Mouse (Mus musculus) gonadal fat pad, adult 2 months (tissue): ENCODE measurements around the gene Aoc2. TPM values are rescaled to one million over a fixed set of nuclear protein-coding genes. Genes with fewer than 3 reads are reported as not detected.
"Not testable (repeated sequence)": the region's sequence is repeated elsewhere in the genome, so short reads cannot be mapped to it uniquely, and the experiment has no call there.

Experiments
- DNase-seq: peaks from one replicate; pipeline ENCODE4 v3.0.0-alpha.2; 2012; ENCODE audit warnings: low read depth
- polyA plus RNA-seq: library from polyadenylated mRNA; depleted of rRNA; stranded (reverse); fragments of >200 nt; gene quantifications from 2 replicates; pipeline ENCODE4 v1.2.3, GENCODE M21; 2012; rRNA removed

The Aoc2 gene
- polyA plus RNA-seq, 1 experiment: 3.6 TPM

DNA sequence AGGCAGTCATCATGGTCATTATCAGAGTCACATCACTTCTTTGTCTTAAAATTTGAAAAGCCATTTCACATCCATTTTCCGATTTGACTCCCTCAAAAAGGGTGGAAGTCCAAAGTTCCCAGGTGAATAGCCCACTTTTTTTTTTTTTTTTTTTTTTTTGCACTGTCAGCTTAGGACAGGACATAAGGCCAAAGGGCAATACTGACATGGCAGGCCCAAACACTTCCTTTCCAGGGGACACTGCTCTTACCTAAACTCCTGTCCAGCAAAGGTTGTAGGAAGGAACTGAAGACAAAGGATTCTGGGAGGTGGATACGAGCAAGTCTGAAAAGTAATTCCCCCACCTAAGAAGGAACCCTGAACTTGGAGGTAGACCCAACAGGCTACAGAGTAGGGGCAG, 31.1 kb downstream of the Aoc2 start:
- no peak for DNase-seq

DNA sequence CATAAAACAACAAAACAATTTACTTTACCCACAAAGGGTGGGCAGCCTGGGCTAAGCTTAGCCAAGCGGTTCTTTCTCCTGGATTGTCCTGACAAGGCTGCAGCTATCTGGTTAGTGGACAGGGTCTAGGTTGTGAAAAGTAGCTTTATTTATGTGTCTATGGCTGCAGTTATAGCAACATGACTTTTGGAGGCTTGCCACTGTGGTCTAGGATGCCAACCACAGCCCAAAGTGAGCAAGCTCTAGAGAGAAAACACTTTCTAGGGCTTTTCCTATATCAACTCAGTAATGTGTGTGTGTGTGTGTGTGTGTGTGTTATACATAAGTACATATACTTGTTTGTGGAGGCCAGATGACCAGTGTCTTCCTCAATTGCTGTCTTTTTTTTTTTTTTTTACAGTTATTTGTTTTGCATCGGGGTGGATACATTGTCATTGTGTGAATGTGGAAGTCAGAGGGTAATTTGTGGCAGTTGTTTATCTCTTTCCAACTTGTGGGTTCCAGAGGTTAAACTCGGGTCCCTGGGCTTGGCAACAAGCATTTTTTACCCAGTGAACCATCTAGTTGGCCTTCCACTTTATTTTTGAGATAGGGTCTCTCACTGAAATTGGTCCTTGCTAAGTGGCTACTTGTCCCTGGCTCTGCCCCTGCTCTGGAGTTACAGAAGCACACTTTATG, 32.8 kb downstream of the Aoc2 start:
- DNase-seq: no peak

DNA sequence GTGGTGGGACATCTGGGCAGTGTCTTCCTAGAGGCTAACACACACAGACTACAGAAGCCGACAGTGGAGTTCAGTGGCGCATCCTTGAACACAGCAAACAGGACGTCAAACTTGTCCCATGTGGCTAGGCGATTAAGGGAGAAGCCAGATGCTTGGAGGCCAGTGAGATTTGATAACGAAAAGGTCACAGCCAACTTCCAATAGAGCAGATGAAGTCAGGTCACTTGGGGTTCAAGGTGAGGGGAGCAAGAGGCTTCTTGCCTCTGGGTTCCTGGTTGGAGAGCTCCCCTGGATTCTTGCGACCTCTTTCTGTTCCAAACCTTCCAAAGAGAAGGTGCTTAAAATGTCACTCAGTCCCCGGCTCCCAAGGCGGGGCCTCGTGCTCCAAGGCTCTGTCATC, 34.9 kb downstream of the Aoc2 start:
- no peak for DNase-seq

DNA sequence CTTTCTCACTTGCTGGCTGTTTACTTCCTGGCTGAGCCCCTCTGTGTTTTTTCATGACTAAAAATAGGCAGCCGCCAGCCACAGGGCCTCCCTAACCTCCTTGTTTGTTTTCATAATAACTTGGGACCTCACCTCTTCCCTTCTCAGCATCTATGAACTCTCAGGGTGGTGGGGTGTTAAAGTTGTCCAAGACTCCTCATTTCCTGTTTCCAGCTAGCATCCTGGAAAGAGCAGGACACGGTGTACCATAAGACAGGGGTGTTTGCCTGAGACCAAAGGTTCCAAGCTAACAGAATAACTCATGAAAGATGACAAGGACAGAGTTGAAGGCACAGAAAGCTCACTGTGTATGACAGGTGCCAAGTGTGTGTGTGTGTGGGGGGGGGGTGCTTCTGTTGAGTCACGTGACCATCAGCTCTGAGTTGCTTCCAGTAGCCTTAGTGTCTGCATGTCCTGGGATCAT, 35.8 kb downstream of the Aoc2 start:
- no peak for DNase-seq

DNA sequence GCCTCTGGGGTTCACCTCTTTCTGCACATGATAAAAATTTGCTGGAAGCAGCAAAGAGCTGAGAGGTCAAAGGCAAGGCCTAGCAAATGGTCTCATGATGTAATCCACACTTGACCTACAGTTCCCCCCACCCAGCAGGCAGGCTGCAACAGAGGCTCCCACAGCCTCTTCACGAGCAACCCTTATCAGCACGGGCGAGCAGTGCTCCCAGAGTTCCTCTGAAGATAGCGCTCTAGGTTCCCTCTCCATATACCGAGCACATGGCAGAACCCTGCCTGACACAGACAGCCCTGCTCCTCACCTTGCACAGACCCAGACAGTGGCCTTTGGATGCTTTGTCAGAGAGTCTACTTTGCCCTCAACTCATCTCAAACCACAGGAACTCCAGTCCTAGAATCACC, 39.7 kb downstream of the Aoc2 start:
- no peak for DNase-seq

DNA sequence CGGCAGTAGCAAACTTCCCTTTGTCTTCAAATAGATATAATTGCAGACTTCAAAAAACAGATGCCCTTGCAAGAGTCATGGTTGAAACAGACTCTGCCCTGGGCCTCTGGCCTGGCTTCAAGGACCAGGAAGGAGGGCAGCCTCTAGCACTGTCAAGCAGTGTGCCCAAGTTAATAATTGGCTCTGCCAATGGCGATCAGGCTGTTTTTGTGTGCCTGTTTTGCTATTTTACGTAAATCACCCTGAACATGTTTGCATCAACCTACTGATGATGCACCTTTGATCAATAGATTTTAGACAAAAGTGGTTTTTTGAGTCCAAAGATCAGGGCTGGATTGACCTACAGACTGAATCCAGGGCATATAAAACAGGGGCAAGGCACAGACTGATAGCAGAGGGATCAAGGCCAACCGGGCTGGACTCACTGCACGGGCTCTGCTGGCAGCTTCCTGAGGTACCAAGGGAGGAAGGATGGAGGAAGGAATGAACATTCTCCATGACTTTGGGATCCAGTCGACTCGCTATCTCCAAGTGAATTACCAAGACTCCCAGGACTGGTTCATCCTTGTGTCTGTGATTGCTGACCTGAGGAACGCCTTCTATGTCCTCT, 42.6 kb downstream of the Aoc2 start, which contains the start of gene G6pc:
TSS of gene G6pc (plus strand) at position 236 of the 610 bp plus-strand sequence.
- DNase-seq: no peak

DNA sequence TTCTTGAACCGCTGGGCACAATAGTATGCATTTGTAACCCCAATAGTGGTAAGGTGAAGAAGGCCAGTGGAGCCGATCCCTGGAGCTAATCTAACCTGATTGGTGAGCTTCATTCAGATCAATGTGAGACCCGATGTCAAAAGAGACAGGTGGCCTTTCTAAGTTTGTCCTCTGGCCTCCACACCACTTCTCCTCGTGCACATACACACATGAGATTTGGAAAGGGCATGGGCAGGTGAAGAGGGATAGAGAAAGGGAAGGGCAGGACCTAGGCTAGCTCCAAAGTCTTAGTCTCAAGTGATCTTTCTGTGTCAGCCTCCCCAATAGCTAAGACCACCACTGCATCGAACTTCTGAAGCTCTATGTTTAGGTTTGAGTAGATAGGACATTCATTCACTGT, 45.3 kb downstream of the Aoc2 start:
- no peak for DNase-seq

DNA sequence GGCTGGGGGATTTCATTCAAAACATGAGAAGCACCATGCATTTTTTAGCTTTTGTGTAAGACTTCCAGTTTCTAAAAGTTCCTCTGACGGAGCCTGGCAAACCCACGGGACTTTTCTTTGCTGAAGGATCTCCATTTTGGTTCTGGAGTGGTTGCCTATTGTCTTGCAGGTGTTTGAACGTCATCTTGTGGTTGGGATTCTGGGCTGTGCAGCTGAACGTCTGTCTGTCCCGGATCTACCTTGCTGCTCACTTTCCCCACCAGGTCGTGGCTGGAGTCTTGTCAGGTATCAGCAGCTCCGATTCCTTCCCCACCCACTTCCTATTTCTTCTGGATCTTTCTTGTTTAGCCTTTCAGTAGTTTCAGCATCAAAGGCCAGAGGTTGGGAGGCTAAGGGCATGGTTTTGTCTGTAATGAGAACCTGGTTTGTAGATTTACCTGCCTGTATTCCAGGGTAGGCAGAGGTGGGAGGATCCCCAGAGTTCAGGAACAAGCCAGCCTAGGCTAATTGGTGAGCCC, 49.6 kb downstream of the Aoc2 start:
- no peak for DNase-seq

DNA sequence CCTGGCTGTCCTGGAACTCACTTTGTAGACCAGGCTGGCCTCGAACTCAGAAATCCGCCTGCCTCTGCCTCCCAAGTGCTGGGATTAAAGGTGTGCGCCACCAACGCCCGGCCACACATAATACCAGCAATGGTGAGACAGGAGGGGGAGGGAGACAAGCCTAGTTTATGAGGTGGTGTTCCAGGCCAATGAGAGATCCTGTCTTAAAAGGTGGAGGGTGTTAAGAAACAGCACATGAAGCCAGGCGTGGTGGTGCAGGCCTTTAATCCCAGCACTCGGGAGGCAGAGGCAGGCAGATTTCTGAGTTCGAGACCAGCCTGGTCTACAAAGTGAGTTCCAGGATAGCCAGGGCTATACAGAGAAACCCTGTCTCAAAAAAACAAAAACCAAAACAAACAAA, 53.3 kb downstream of the Aoc2 start:
- not testable (repeated sequence) for DNase-seq

DNA sequence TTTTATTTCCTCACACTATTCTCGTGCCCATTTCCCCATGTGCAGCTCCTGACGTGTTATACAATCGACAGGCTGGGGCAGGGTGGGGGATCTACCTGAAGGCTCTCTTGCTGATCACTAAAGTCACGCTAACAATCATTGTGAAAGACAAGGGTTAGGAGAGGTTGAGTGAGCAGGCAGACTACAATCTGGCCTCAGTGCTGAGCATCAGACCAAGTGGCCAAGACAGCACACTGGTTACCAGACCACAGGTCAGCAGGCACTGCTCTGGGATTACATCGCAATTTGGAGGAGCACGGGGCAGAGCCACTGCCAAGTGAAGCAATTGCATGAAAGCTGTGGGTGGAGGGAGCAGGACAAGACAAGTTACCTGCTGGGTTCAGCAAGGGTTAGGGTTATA, 54.1 kb downstream of the Aoc2 start:
- peak; percentile 98 for DNase-seq

Other genes starting within 250 kb of the Aoc2 start
- 0.43 and 0.55 TPM in 2 replicates for gene Hsd17b1, start 246.7 kb upstream of the Aoc2 start, polyA plus RNA-seq
- 62.6 and 70.1 TPM in 2 replicates for gene Coasy, start 242.5 kb upstream of the Aoc2 start, polyA plus RNA-seq
- gene Mlx, start 237.8 kb upstream of the Aoc2 start, polyA plus RNA-seq: 35.0 and 54.3 TPM in 2 replicates
- 1.5 and 2.9 TPM in 2 replicates for gene Psmc3ip, start 229.6 kb upstream of the Aoc2 start, polyA plus RNA-seq
- gene Retreg3, start 205.2 kb upstream of the Aoc2 start, polyA plus RNA-seq: 56.3 and 66.7 TPM in 2 replicates
- 9.0 and 24.0 TPM in 2 replicates for gene Tubg1, start 205.1 kb upstream of the Aoc2 start, polyA plus RNA-seq
- 3.4 and 3.6 TPM in 2 replicates for gene Tubg2, start 169.2 kb upstream of the Aoc2 start, polyA plus RNA-seq
- gene Cntnap1, start 154.5 kb upstream of the Aoc2 start, polyA plus RNA-seq: 3.7 and 4.1 TPM in 2 replicates
- 22.7 and 28.6 TPM in 2 replicates for gene Plekhh3, start 153.7 kb upstream of the Aoc2 start, polyA plus RNA-seq
- 0.34 and 0.45 TPM in 2 replicates for gene Ccr10, start 149.6 kb upstream of the Aoc2 start, polyA plus RNA-seq
- 39.4 and 46.5 TPM in 2 replicates for gene Ezh1, start 98.6 kb upstream of the Aoc2 start, polyA plus RNA-seq
- gene Ramp2, start 79.0 kb upstream of the Aoc2 start, polyA plus RNA-seq: 97.9 and 146 TPM in 2 replicates
- 99.1 and 108 TPM in 2 replicates for gene Vps25, start 71.4 kb upstream of the Aoc2 start, polyA plus RNA-seq
- gene Wnk4, start 64.5 kb upstream of the Aoc2 start, polyA plus RNA-seq: 9.5 and 14.6 TPM in 2 replicates
- gene Cntd1, start 46.1 kb upstream of the Aoc2 start, polyA plus RNA-seq: 0.75 and 0.88 TPM in 2 replicates
- 157 and 167 TPM in 2 replicates for gene Coa3, start 45.9 kb upstream of the Aoc2 start, polyA plus RNA-seq
- gene Becn1, start 22.8 kb upstream of the Aoc2 start, polyA plus RNA-seq: 122 and 158 TPM in 2 replicates
- gene Psme3, start 8.8 kb upstream of the Aoc2 start, polyA plus RNA-seq: 51.5 and 57.8 TPM in 2 replicates
- 306 and 337 TPM in 2 replicates for gene Aoc3, start 5.5 kb downstream of the Aoc2 start, polyA plus RNA-seq
- 0.32 and 0.80 TPM in 2 replicates for gene G6pc, start 42.5 kb downstream of the Aoc2 start, polyA plus RNA-seq
- gene Aarsd1, start 92.6 kb downstream of the Aoc2 start, polyA plus RNA-seq: 30.4 and 33.7 TPM in 2 replicates
- gene Gm27029, start 99.7 kb downstream of the Aoc2 start, polyA plus RNA-seq: 0.19 and 0.34 TPM in 2 replicates
- 25.6 and 26.5 TPM in 2 replicates for gene Rundc1, start 100.0 kb downstream of the Aoc2 start, polyA plus RNA-seq
- gene Ptges3l, start 100.3 kb downstream of the Aoc2 start, polyA plus RNA-seq: 12.3 and 15.3 TPM in 2 replicates
- 406 and 583 TPM in 2 replicates for gene Rpl27, start 117.2 kb downstream of the Aoc2 start, polyA plus RNA-seq
- gene Ifi35, start 123.3 kb downstream of the Aoc2 start, polyA plus RNA-seq: 45.9 and 61.9 TPM in 2 replicates
- 16.3 and 21.6 TPM in 2 replicates for gene Rnd2, start 139.9 kb downstream of the Aoc2 start, polyA plus RNA-seq
- gene Vat1, start 141.2 kb downstream of the Aoc2 start, polyA plus RNA-seq: 140 and 168 TPM in 2 replicates
- gene Brca1, start 226.9 kb downstream of the Aoc2 start, polyA plus RNA-seq: 0.39 and 0.46 TPM in 2 replicates
- 96.8 and 109 TPM in 2 replicates for gene Nbr1, start 227.1 kb downstream of the Aoc2 start, polyA plus RNA-seq